Mouse (Mus musculus) lung, embryonic 14.5 days (tissue): ENCODE results near the gene Rabl6. TPM values are rescaled to one million over a fixed set of nuclear protein-coding genes. Genes with fewer than 3 reads are reported as not detected.
A peak's percentile ranks its signal among the peaks of the same experiment; 100 is the strongest.

Experiments used
- ATAC-seq: fragments of 200-750 bp; cut with Nextera tagmentation; 2 replicates; pipeline ENCODE4 v1.8.0; 2017; ENCODE audit warnings: mild to moderate bottlenecking, moderate TSS enrichment, moderate library complexity; ENCODE audit not compliant: insufficient read depth
- DNase-seq: peaks from one replicate; pipeline ENCODE4 v3.0.0-alpha.2; 2015
- H3K27ac ChIP-seq: fragments of 300-500 bp; sonication (generic); 2 replicates; pipeline ENCODE4 v1.5.1; 2014; ENCODE audit warnings: low read depth, mild to moderate bottlenecking, moderate library complexity
- H3K27me3 ChIP-seq: fragments of 300-500 bp; sonication (generic); 2 replicates; pipeline ENCODE4 v1.6.1; 2014; ENCODE audit warnings: low read length, control low read depth; ENCODE audit not compliant: insufficient read depth
- H3K36me3 ChIP-seq: fragments of 300-500 bp; sonication (generic); 2 replicates; pipeline ENCODE4 v1.6.1; 2014; ENCODE audit warnings: control low read depth; ENCODE audit not compliant: insufficient read depth
- H3K4me1 ChIP-seq: fragments of 300-500 bp; sonication (generic); 2 replicates; pipeline ENCODE4 v1.6.1; 2014; ENCODE audit warnings: antibody characterized with exemption, control low read depth; ENCODE audit not compliant: insufficient read depth
- H3K4me2 ChIP-seq: fragments of 300-500 bp; sonication (generic); 2 replicates; pipeline ENCODE4 v1.6.1; 2014; ENCODE audit warnings: mild to moderate bottlenecking
- H3K4me3 ChIP-seq: fragments of 300-500 bp; sonication (generic); 2 replicates; pipeline ENCODE4 v1.5.1; 2014; ENCODE audit warnings: low read depth, low read length
- H3K9ac ChIP-seq: fragments of 300-500 bp; sonication (generic); 2 replicates; pipeline ENCODE4 v1.6.1; 2014
- H3K9me3 ChIP-seq: fragments of 300-500 bp; sonication (generic); 2 replicates; pipeline ENCODE4 v1.6.1; 2016; ENCODE audit warnings: low read depth, low read length, control low read depth
- CTCF ChIP-seq: IDR thresholded peaks from 2 replicates; pipeline ENCODE4 v1.5.1; 2016; ENCODE audit warnings: antibody characterized with exemption, low read depth
- WGBS: fragments of 180-500 bp; shearing (Covaris S2); extraction: QIAGEN DNeasy Blood & Tissue Kit; methylation state at CpG from one replicate; pipeline ENCODE4 v1.1.7; 2014; 5-methylcytosine and 5-hydroxymethylcytosine counted together
- polyA plus RNA-seq: library from polyadenylated mRNA; unstranded; fragments of >200 nt; fragmentation: Nextera tagmentation; extraction: Ambion mirVana; gene quantifications from 2 replicates; pipeline ENCODE4 v1.2.1, GENCODE M21; 2014

The Rabl6 gene
- polyA plus RNA-seq, 1 experiment from 2014 or later = 85.7 TPM

GRCm38 (mm10) chr2:25583571-25583970 is 24.8 kb downstream of the Rabl6 start:
- TF ChIP-seq CTCF = no peak
- DNase-seq (no peak), ATAC-seq (no peak)
- WGBS = 62% methylated on average over 4 of the region's 4 CpGs
- no peak overlapping the region for H3K27ac ChIP-seq
- H3K4me2 ChIP-seq = no peak overlapping the region
- peaks cover 29% of the 10 kb centered on the region for H3K27me3 ChIP-seq
- H3K4me3 ChIP-seq = no peak overlapping the region
- peaks cover 56% of the 10 kb centered on the region for H3K36me3 ChIP-seq
- H3K4me1 ChIP-seq = 0 out of 2 replicates have a peak, but pooled peaks cover 3% of the 10 kb centered on the region
- no peaks in the 10 kb centered on the region for H3K9me3 ChIP-seq
- H3K9ac ChIP-seq = no peak overlapping the region

GRCm38 (mm10) chr2:25583120-25583481 is 25.2 kb downstream of the Rabl6 start:
- 71% methylated on average over 6 of the region's 6 CpGs for WGBS
- H3K4me1 ChIP-seq = 0 out of 2 replicates have a peak, but pooled peaks cover 3% of the 10 kb centered on the region
- no peak for DNase-seq

GRCm38 (mm10) chr2:25582466-25583119 is 25.7 kb downstream of the Rabl6 start:
- H3K4me1 ChIP-seq = peaks cover 3% of the 10 kb centered on the region; the same call in 1 of the 2 replicates
- H3K27ac ChIP-seq = no peak overlapping the region
- peaks cover 38% of the 10 kb centered on the region for H3K27me3 ChIP-seq
- peaks cover 46% of the 10 kb centered on the region for H3K36me3 ChIP-seq
- no peak overlapping the region for H3K9ac ChIP-seq
- TF ChIP-seq CTCF = no peak
- H3K4me2 ChIP-seq = no peak overlapping the region
- DNase-seq = peak; percentile 62
- no peaks in the 10 kb centered on the region for H3K9me3 ChIP-seq
- H3K4me3 ChIP-seq = no peak overlapping the region
- 44% methylated on average over 12 of the region's 12 CpGs for WGBS
- ATAC-seq = no peak

More at GRCm38 (mm10) chr2:25583120-25583481, 25.2 kb downstream of the Rabl6 start:
- Histone ChIP-seq H3K36me3 (peaks cover 51% of the 10 kb centered on the region), H3K4me2 (no peak overlapping the region), H3K9ac (no peak overlapping the region), H3K9me3 (no peaks in the 10 kb centered on the region), H3K27ac (no peak overlapping the region), H3K4me3 (no peak overlapping the region), H3K27me3 (peaks cover 33% of the 10 kb centered on the region)
- ATAC-seq = no peak
- TF ChIP-seq CTCF = no peak

GRCm38 (mm10) chr2:25581901-25582301 is 26.4 kb downstream of the Rabl6 start:
- Histone ChIP-seq H3K9me3 (no peaks in the 10 kb centered on the region), H3K4me1 (peaks cover 3% of the 10 kb centered on the region; the same call in 1 of the 2 replicates), H3K36me3 (peaks cover 39% of the 10 kb centered on the region), H3K27me3 (peaks cover 45% of the 10 kb centered on the region), H3K4me2 (peak overlapping the region; percentile 68; the same call in 1 of the 2 replicates), H3K4me3 (peak overlapping the region; percentile 29; the same call in 1 of the 2 replicates), H3K27ac (no peak overlapping the region), H3K9ac (no peak overlapping the region)
- TF ChIP-seq CTCF = no peak
- ATAC-seq (peak; percentile 14; the same call in 1 of the 2 replicates), DNase-seq (no peak)
- 29% methylated on average over 6 of the region's 6 CpGs for WGBS

GRCm38 (mm10) chr2:25581294-25581864 is 26.9 kb downstream of the Rabl6 start, which contains the start of gene Ajm1:
TSS of gene Ajm1 (minus strand) at chr2:25581757.
- Histone ChIP-seq H3K4me1 (peaks cover 3% of the 10 kb centered on the region; the same call in 1 of the 2 replicates), H3K4me3 (peak within 1 kb of the TSS; percentile 29)

GRCm38 (mm10) chr2:25580621-25581101 is 27.7 kb downstream of the Rabl6 start:
- no peak overlapping the region for H3K4me2 ChIP-seq
- H3K4me1 ChIP-seq = peaks cover 7% of the 10 kb centered on the region

More at GRCm38 (mm10) chr2:25581294-25581864, 26.9 kb downstream of the Rabl6 start, which contains the start of gene Ajm1:
- Histone ChIP-seq H3K9me3 (no peaks in the 10 kb centered on the region), H3K36me3 (peaks cover 34% of the 10 kb centered on the region), H3K27me3 (peaks cover 51% of the 10 kb centered on the region), H3K9ac (peak within 1 kb of the TSS; percentile 26; the same call in 1 of the 2 replicates), H3K4me2 (peak within 1 kb of the TSS; percentile 68), H3K27ac (no peak within 1 kb of the TSS)
- 5% methylated on average over 19 of the region's 19 CpGs for WGBS
- DNase-seq = peak; percentile 85
- TF ChIP-seq CTCF = peak; percentile 93
- ATAC-seq = peak; percentile 70

GRCm38 (mm10) chr2:25579737-25580460 is 28.4 kb downstream of the Rabl6 start:
- no peak overlapping the region for H3K27ac ChIP-seq
- H3K9me3 ChIP-seq = no peaks in the 10 kb centered on the region
- H3K36me3 ChIP-seq = peaks cover 21% of the 10 kb centered on the region
- TF ChIP-seq CTCF = peak; percentile 65
- no peak overlapping the region for H3K9ac ChIP-seq
- peak overlapping the region; percentile 45 for H3K4me2 ChIP-seq
- WGBS = 7% methylated on average over 27 of the region's 27 CpGs
- DNase-seq = peak; percentile 73
- H3K27me3 ChIP-seq = peaks cover 58% of the 10 kb centered on the region
- H3K4me3 ChIP-seq = peak overlapping the region; percentile 28
- peaks cover 10% of the 10 kb centered on the region for H3K4me1 ChIP-seq
- no peak for ATAC-seq

More at GRCm38 (mm10) chr2:25580621-25581101, 27.7 kb downstream of the Rabl6 start:
- peaks cover 58% of the 10 kb centered on the region for H3K27me3 ChIP-seq
- H3K9ac ChIP-seq = no peak overlapping the region
- no peak for ATAC-seq
- H3K36me3 ChIP-seq = peaks cover 29% of the 10 kb centered on the region
- H3K9me3 ChIP-seq = no peaks in the 10 kb centered on the region
- H3K27ac ChIP-seq = no peak overlapping the region
- TF ChIP-seq CTCF = no peak
- no peak overlapping the region for H3K4me3 ChIP-seq
- WGBS = 37% methylated on average over 6 of the region's 6 CpGs
- no peak for DNase-seq
